Mouse (Mus musculus) stomach, adult 2 months (tissue): Measurements from ENCODE around the gene Cfap298. TPM values are rescaled to one million over a fixed set of nuclear protein-coding genes. Genes with fewer than 3 reads are reported as not detected.

Experiments
- polyA plus RNA-seq: library from polyadenylated mRNA; depleted of rRNA; stranded (reverse); fragments of >200 nt; gene quantifications from 2 replicates; pipeline ENCODE4 v1.2.3, GENCODE M21; 2012; rRNA removed

Gene Cfap298
- 20.7 and 33.1 TPM in 2 replicates for polyA plus RNA-seq

GRCm38 (mm10) chr16:90934687-90935328 lies at the start of gene Cfap298:
Gene Cfap298, minus strand, starts transcription at chr16:90935114.

Other genes starting within 250 kb of the Cfap298 start
- 3.5 and 3.9 TPM in 2 replicates for gene Mis18a, start 207.7 kb downstream of the Cfap298 start, polyA plus RNA-seq
- gene Mrap, start 196.9 kb downstream of the Cfap298 start, polyA plus RNA-seq: 2.8 and 7.3 TPM in 2 replicates
- gene Urb1, start 124.7 kb downstream of the Cfap298 start, polyA plus RNA-seq: 1.4 TPM in 2 replicates
- 2.4 and 3.8 TPM in 2 replicates for gene Eva1c, start 108.4 kb downstream of the Cfap298 start, polyA plus RNA-seq
- 7.1 and 11.3 TPM in 2 replicates for gene Synj1, start 76.2 kb upstream of the Cfap298 start, polyA plus RNA-seq
- gene Paxbp1, start 109.4 kb upstream of the Cfap298 start, polyA plus RNA-seq: 1.8 and 2.2 TPM in 2 replicates
- gene 4932438H23Rik, start 160.0 kb upstream of the Cfap298 start, polyA plus RNA-seq: 0.24 and 0.68 TPM in 2 replicates